Mouse (Mus musculus) MEL (cell line): ENCODE measurements around the gene Trpm2.

ENCODE experiments used
- CHD2 ChIP-seq: IDR thresholded peaks from 2 replicates; pipeline ENCODE4 v1.6.1; 2011; ENCODE audit warnings: low read length, improper control_type of control experiment
- CTCF ChIP-seq, 3 experiments: IDR thresholded peaks in 2 of 3; conservative IDR thresholded peaks in 1 of 3; 2 replicates each; pipeline ENCODE4 v1.5.1; 2011 to 2012; ENCODE audit warnings: low read length in 3 of 3, low read depth in 2 of 3, mild to moderate bottlenecking in 2 of 3, improper control_type of control experiment in 1 of 3, inconsistent platforms in 1 of 3, mixed read lengths in 1 of 3, moderate library complexity in 1 of 3; ENCODE audit not compliant: control insufficient read depth in 1 of 3, insufficient read depth in 1 of 3, poor library complexity in 1 of 3, severe bottlenecking in 1 of 3
- ELF1 ChIP-seq: IDR thresholded peaks from 2 replicates; pipeline ENCODE4 v1.6.1; 2014; ENCODE audit warnings: low read depth, mild to moderate bottlenecking, inconsistent platforms, low read length, improper control_type of control experiment, moderate library complexity
- GATA1 ChIP-seq: IDR thresholded peaks from 2 replicates; pipeline ENCODE4 v1.6.1; 2011; ENCODE audit warnings: low read depth, low read length, improper control_type of control experiment
- MAX ChIP-seq: IDR thresholded peaks from 2 replicates; pipeline ENCODE4 v1.6.1; 2011; ENCODE audit warnings: low read length, improper control_type of control experiment
- MYB ChIP-seq: IDR thresholded peaks from 2 replicates; pipeline ENCODE4 v1.6.1; 2011; ENCODE audit warnings: mild to moderate bottlenecking, low read depth, low read length, improper control_type of control experiment
- NRF1 ChIP-seq: IDR thresholded peaks from 2 replicates; pipeline ENCODE4 v1.6.1; 2014; ENCODE audit warnings: low read depth, mild to moderate bottlenecking, inconsistent platforms, low read length, improper control_type of control experiment, moderate library complexity; ENCODE audit not compliant: poor library complexity, insufficient read depth, severe bottlenecking
- POLR2A ChIP-seq, 2 experiments: IDR thresholded peaks; 2 replicates each; pipeline ENCODE4 v1.6.1; 2011 to 2012; ENCODE audit warnings: low read length in 2 of 2, mild to moderate bottlenecking in 2 of 2, control low read depth in 1 of 2, improper control_type of control experiment in 1 of 2, low read depth in 1 of 2, moderate library complexity in 1 of 2; ENCODE audit not compliant: control insufficient read depth in 1 of 2, insufficient read depth in 1 of 2, poor library complexity in 1 of 2
- RCOR1 ChIP-seq: IDR thresholded peaks from 2 replicates; pipeline ENCODE4 v1.6.1; 2012; ENCODE audit warnings: low read depth, mild to moderate bottlenecking, inconsistent platforms, low read length, improper control_type of control experiment
- SIN3A ChIP-seq: IDR thresholded peaks from 2 replicates; pipeline ENCODE4 v1.6.1; 2012; ENCODE audit warnings: low read length, improper control_type of control experiment, inconsistent platforms
- ZC3H11A ChIP-seq: IDR thresholded peaks from 2 replicates; pipeline ENCODE4 v1.6.1; 2012; ENCODE audit warnings: low read depth, mild to moderate bottlenecking, inconsistent platforms, low read length, improper control_type of control experiment

GRCm38 (mm10) chr10:78009184-78009944, 39.0 kb upstream of the Trpm2 start:
- TF ChIP-seq ZC3H11A (no peak), SIN3A (peak; percentile 96), CTCF (IDR thresholded peaks at IDR 0.05 in 2 of 3, conservative IDR thresholded peaks at IDR 0.05 in 1 of 3; ENCODE audit: control insufficient read depth in 1 of 3, insufficient read depth in 1 of 3, low read depth in 2 of 3, low read length in 3 of 3, poor library complexity in 1 of 3, severe bottlenecking in 1 of 3) (peak in 2 of 3 experiments; percentile 45 to 48; a peak in 4 of 6 replicates), MAX (peak; percentile 91), POLR2A (IDR thresholded peaks at IDR 0.05; ENCODE audit: control insufficient read depth in 1 of 2, insufficient read depth in 1 of 2, low read depth in 1 of 2, low read length in 2 of 2, poor library complexity in 1 of 2) (peak; percentile 52 to 80), CHD2 (no peak), ELF1 (no peak), GATA1 (no peak), NRF1 (peak; percentile 67), RCOR1 (no peak), MYB (no peak)
